Mouse (Mus musculus): ENCODE data around the gene Tmprss5. TPM values are rescaled to one million over a fixed set of nuclear protein-coding genes. Genes with fewer than 3 reads are reported as not detected.

Gene Tmprss5
- under 1 TPM in 1 of 2 experiments, not detected in 1; 0.14 TPM for total RNA-seq (2021)

GRCm38 (mm10) chr9:49081107-49081506, at the start of gene Tmprss5:
Tmprss5 (plus strand) TSS chr9:49081260.
- no peak for DNase-seq
- intact Hi-C loops (cut with DNase I): loop anchor here (1.0 to 5.0 kb wide), 2 partner anchors 166 to 408 kb away; no protein-coding TSS in a partner anchor

- intact Hi-C loops (cut with DNase I): no loop called here
- no peak for DNase-seq
Measured at GRCm38 (mm10) chr9:49034764-49035163, 46.3 kb upstream of the Tmprss5 start.

DNA sequence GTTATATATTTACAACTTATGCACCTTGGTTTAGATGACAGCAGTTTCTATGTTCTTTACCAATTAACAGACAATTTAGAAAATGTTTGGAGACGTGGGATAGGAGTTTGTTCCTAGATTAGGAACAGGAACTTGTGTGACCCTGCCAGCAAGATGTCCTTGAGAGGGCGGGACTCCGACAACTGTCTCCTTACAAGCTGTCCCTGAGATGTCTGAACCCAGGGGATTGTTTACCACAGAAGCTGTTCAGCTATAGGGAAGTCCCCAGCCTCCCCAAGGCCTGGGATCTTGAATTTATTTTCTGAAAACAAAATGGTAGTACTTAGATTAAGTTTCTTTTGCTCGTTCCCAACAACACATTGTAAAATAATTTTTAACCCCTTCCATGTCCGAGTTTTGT, 30.2 kb upstream of the Tmprss5 start:
- intact Hi-C loops (cut with DNase I): loop anchor here (2.0 to 10.0 kb wide), 3 partner anchors 64 to 406 kb away; partner anchors contain the start of gene Usp28
- no peak for DNase-seq

GRCm38 (mm10) chr9:49051349-49051748, 29.7 kb upstream of the Tmprss5 start:
- peak; percentile 72 to 82 for DNase-seq
- intact Hi-C loops (cut with DNase I): loop anchor here (2.0 to 10.0 kb wide), 3 partner anchors 64 to 407 kb away; partner anchors contain the start of gene Usp28

GRCm38 (mm10) chr9:49054028-49054427, 27.0 kb upstream of the Tmprss5 start:
- intact Hi-C loops (cut with DNase I): loop anchor here (5.0 to 10.0 kb wide), 2 partner anchors 67 to 189 kb away; partner anchors contain the start of gene Usp28

DNA sequence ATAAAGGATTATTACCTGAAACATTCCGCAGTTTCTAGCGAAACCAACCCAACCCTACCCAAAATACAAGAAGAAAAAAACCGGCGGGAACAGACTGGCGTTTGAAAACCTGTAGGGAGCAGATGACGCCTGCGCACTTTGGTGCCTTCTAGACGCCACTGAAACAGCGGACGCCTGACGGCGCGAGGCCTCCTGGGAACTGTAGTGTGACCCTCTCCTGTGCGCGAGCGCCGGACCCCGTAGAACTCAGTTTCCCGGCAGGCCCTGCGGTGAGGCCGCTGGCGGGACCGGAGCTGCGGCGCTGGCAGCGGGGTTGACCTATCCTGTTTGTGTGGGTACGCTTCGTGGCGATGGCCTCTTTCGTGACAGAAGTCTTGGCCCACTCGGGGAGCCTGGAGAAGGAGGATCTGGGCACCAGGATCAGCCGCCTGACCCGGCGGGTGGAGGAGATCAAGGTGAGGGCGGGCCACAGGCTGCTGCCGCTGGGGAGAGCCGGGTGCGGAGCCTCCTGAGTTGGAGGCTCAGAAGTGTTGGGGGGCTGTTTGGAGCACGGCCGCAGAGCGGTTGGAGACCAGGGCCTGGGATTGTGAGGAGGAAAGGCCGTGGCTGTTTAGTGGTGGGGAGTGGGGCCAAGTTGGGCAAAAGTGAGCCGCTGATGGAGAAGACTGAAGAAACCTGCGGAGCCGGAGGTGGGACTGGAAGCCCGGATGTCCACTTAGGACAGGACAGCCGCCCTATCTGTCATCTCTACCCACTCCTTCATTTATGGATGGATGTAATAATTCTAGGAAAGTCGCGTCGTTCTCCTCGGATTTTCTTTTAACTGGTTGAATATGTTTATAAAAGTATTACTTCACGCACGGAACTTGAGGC, 25.5 kb upstream of the Tmprss5 start, which contains the start of gene Zw10:
Gene Zw10, plus strand, starts transcription at position 281 of the 873 bp plus-strand sequence.
- intact Hi-C loops (cut with DNase I): loop anchor here (10.0 kb wide), 1 partner anchor 191 kb away; no protein-coding TSS in a partner anchor
- peak; percentile 95 to 96 for DNase-seq

More at GRCm38 (mm10) chr9:49054028-49054427, 27.0 kb upstream of the Tmprss5 start:
- no peak for DNase-seq

DNA sequence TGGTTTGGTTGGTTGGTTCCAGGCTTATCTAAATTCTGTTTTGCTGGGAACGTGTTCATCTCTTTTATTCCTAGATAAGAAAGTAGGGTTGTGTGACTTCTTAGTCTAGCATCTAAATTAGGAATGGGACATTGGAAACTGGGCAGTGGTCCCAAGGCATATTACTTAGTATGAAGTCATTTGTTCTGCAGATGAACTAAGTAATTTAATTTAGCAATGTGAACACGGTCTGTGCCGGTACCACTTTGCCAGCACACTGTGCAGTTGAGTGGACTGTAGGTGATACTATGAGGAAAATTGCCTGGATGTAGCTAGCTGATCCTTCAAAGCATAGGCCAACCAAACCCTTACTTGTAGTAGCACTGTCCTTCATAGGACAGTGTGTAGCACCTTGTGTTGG, 4.2 kb upstream of the Tmprss5 start:
- peak; percentile 11 to 64 for DNase-seq
- intact Hi-C loops (cut with DNase I): no loop called here

DNA sequence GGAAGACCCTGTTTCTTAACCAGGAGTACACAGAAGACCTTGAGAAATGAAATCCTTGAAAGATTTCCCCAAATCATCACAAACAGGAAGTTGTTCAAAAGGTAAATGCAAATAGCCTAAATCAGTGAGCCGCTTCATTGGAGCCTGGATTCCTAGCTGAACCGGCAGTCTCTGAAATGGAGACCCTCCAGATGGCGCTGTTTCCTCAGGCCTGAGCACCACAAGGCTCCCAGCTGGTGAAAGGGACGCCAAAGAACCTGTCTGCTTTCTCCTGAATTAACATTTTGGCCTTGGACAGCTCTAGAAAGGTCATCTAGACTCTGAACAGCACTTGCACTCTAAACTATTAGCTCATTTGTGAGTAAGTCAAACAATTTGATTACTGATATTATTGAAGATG, 501 bp downstream of the Tmprss5 start:
- intact Hi-C loops (cut with DNase I): loop anchor here (1.0 to 5.0 kb wide), 2 partner anchors 166 to 408 kb away; no protein-coding TSS in a partner anchor
- peak; percentile 80 to 87 for DNase-seq

GRCm38 (mm10) chr9:49087317-49087716, 6.3 kb downstream of the Tmprss5 start:
- DNase-seq: no peak
- intact Hi-C loops (cut with DNase I): no loop called here

GRCm38 (mm10) chr9:49098871-49099270, 17.8 kb downstream of the Tmprss5 start:
- intact Hi-C loops (cut with DNase I): no loop called here
- no peak for DNase-seq

DNA sequence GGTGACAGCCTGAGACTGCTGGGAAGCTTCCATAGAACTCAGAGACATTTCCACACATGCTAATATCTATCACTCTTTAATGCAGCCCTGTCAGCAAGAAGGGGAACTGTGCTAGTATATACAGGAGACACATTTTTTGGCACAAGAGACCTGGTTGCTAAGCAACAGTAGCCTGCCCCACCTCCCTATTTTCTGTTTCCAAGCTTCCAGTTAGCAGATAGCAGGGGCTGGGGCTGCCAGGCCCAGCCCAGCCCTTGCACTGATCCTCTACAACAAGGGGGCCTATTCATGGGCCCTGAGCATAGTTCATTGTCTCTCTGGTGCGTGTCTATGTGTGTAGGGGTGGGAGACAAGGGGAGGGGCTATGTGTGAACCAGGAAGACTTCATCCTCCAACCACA, 21.3 kb downstream of the Tmprss5 start:
- DNase-seq: no peak
- intact Hi-C loops (cut with DNase I): no loop called here

GRCm38 (mm10) chr9:49109101-49109500, 28.0 kb downstream of the Tmprss5 start:
- intact Hi-C loops (cut with DNase I): no loop called here
- DNase-seq: no peak

- intact Hi-C loops (cut with DNase I): no loop called here
Measured at GRCm38 (mm10) chr9:49110476-49111220, 29.6 kb downstream of the Tmprss5 start.

DNA sequence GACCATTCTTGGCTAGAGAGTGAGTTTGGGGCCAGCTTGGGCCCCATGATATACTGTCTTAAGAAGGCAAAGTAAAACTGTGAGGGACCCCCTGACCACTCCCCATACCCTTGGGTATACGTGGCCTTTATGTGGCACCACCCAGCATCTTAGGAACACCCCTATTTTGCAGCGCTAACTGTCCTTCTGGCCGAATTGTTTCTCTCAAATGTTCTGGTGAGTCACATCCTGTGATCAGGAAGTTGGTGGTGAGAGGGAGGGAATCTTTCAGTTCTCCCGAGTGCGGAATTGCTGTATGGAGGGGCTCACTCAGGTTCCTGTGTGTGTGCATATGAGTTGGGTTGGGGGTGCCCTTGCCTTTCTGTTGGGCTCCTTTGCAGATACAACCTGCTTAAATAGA, 30.2 kb downstream of the Tmprss5 start:
- no peak for DNase-seq

More at GRCm38 (mm10) chr9:49110476-49111220, 29.6 kb downstream of the Tmprss5 start:
- DNase-seq: peak; percentile 3 to 10

DNA sequence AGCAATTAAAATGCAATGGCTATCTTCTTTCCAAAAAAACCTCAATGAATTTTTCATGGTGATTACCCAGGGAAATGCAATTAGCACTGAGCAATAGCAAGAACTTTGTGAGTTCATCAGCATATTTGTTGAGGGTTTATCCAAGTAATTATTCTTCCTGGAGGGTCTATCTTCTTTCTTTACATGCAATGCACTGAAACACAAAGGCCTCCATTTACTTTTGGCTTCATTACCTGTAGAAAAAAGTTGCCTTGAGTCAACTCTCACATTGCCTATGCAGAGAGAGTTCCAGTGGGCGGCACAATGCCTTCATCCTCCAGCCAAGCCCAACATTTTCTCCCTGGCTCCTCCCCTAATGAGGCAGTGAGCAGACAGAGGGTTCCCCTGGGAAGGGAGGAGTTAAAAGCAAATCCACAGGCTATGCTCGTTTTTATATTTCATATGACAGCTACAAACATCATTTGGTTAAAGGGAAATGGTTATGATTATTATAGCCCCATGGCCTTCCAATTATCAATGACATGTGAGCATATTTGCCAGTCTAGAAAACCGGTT, 37.3 kb downstream of the Tmprss5 start:
- DNase-seq: no peak
- intact Hi-C loops (cut with DNase I): no loop called here

More for the DNA sequence above, 30.2 kb downstream of the Tmprss5 start:
- intact Hi-C loops (cut with DNase I): no loop called here

GRCm38 (mm10) chr9:49119759-49120158, 38.7 kb downstream of the Tmprss5 start:
- intact Hi-C loops (cut with DNase I): no loop called here
- DNase-seq: no peak

DNA sequence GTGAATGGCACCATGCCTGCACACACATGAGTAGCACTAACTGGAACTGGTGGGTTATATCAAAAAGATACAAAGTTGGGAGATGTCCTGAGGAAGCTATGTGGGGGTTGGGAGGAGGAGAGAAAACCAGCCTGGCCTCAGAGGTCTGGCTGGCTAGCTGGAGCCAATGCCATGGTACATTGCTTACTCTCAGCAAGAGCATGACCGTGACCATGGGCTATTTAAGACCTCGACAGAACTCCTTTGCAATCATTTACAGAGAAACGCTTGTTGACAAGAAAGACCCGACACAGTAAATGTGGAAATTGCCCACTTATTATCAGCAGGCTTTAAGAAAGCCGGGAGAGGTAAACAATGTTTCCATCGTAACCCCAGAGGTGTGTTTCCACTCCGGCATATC, 44.6 kb downstream of the Tmprss5 start:
- intact Hi-C loops (cut with DNase I): no loop called here
- no peak for DNase-seq

DNA sequence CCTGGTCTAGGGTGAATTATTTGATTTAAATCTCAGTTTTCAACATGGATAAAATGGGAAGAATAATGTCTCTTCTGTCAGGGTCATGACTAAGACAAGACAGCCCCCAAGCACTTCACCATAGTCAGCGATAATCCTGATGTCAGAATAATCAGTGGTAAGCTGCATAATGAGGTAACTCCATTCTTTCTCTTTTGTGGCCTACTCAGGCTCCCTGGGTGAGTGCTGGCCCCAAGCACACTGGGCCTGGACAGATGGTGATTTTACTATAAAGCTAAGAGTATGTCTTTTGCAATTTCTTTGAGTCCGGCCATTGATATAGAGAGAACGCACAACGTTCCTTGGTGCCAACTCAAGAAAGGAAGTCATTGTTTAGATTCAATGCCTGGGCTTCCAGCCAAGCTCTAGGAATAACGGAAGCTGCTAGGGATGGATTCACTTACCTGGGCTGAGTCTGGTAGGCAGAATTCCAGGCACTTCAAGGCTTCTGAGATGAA, 49.5 kb downstream of the Tmprss5 start:
- no peak for DNase-seq
- intact Hi-C loops (cut with DNase I): no loop called here

DNA sequence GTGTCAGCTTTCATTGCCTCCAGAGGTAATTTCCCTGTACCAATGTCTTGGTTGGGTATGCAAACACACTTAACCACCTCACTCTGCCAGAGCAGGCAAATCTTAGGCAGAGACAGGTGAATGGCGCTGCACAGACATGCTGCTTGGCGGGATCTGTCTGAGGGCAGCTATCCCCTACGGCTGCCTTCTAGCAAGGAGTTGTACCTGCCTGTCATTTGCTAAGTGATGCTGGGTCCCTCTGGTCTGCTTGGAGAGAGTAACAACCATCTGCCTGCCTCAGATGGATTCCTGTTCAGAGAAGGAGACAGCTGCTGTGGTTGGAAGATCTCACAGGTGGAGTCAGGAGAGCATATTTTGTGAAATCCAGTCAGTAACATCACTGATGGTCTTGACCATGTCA, 62.8 kb downstream of the Tmprss5 start:
- no peak for DNase-seq
- intact Hi-C loops (cut with DNase I): no loop called here

GRCm38 (mm10) chr9:49145776-49146175, 64.7 kb downstream of the Tmprss5 start:
- intact Hi-C loops (cut with DNase I): no loop called here

More at GRCm38 (mm10) chr9:49145776-49146175, 64.7 kb downstream of the Tmprss5 start:
- DNase-seq: no peak

Measured in heart, postnatal 10 days (tissue).